Mouse (Mus musculus) heart, adult 8-10 months (tissue): ENCODE results near the gene Snx9. TPM values are rescaled to one million over a fixed set of nuclear protein-coding genes. Genes with fewer than 3 reads are reported as not detected.

Experiments used
- DNase-seq: peaks from one replicate; pipeline ENCODE4 v3.0.0; 2022; ENCODE audit warnings: low spot score
- total RNA-seq, 4 experiments: library from RNA; stranded (reverse); gene quantifications; 2 replicates each; pipeline ENCODE4 v1.2.4; 2022

Snx9 gene
- total RNA-seq, 4 experiments from 2014 or later = 29.0 to 32.4 (median 30.3) TPM

- no peak for DNase-seq
Observed at GRCm38 (mm10) chr17:5965084-5965781, 124.1 kb downstream of the Snx9 start.

DNA sequence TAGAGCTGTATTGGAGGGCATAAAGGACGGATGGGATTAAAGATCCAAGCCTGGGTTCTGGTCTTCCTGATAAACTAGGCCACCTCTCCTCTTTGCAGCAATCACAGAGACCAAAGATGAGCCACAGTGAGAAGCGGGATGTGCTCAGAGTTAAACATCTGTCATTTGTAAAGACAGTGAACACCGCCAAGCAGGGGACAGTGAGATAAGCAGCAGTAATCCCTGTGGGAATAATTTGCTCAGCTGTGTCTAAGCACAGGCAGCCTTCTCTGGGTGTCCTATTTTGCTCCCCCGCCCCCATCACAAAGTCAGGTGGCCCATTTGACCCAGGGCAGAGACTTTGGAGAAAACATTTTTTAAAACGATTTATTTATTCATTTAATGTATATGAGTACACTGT, 125.6 kb downstream of the Snx9 start:
- DNase-seq = no peak

DNA sequence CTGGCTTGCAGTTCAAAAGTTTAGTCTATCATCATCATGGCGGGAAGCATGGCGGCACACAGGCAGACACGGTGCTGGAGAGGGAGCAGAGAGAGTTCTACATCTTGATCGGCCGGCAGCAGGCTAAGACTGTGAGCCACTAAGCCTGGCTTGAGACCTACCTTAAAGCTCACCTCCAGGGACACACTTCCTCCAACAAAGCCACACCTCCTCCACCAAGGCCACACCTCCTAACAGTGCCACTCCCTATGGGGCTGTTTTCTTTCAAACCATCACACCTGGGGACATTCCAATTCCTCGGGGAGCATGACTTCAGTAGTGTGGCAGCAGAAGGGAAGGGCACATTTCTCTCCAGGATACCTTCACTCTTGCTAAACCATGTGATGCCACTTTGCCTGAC, 127.4 kb downstream of the Snx9 start:
- DNase-seq = no peak

DNA sequence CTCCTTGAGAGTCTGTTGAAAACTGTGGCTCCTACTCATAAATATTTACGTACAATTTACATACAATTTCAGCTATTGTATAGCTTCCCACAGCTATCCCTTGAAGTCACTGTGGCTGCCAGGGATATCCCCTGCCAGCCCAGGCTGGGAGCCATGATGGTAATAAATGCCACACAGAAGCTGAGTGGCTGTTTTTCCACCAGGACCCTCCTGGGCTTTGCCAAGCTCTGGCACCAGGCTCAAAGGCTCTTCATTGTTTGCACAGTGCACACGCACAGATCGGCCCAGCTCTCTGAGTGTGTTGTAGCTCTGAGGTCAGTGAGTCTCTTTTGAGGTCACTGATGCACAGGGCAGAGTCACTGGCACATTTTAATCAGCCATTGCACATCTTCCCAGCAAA, 128.1 kb downstream of the Snx9 start:
- DNase-seq = no peak

DNA sequence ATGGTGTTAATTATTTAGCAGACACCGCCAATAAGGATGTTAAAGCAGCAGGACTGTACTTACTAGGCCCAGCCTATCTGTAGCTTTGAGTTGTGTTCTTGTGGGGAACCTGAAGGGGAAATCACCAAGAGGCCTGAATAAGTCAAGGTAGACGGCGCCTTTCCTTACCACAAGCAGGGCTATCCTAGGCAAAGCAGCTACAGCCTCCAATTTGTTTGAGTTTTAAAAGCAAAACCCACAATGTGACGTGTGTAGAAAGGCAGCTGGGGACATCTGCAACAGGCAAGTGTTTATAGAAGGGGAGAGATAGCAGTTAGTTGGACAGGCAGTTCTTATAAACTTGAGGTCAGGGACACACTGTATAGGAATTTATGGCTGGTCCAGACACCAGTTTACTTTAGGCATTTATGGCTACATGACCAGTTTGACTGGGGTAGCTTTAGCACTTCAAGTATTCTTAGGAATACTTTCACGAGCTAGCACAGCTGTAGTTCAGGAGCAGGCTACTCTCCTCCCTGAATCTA, 129.2 kb downstream of the Snx9 start:
- no peak for DNase-seq

DNA sequence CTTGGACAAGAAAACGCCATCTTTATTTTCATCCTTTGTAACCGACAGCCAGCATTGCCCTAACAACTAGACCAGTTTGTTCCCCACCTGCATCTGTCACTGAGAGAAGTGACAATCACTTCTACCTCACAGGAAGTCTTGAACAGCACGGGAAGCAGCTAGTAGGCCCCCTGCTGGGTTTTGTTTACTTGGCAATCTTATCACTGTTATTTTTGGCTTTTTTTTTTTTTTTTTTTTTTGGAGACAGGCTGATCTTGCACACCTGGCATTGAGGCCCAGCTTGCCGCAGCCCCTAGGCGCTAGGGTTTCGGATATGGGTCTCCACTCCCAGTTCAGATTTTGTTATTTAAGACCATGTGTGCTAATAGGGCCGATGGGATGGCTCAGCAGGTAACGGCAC, 132.4 kb downstream of the Snx9 start:
- no peak for DNase-seq

DNA sequence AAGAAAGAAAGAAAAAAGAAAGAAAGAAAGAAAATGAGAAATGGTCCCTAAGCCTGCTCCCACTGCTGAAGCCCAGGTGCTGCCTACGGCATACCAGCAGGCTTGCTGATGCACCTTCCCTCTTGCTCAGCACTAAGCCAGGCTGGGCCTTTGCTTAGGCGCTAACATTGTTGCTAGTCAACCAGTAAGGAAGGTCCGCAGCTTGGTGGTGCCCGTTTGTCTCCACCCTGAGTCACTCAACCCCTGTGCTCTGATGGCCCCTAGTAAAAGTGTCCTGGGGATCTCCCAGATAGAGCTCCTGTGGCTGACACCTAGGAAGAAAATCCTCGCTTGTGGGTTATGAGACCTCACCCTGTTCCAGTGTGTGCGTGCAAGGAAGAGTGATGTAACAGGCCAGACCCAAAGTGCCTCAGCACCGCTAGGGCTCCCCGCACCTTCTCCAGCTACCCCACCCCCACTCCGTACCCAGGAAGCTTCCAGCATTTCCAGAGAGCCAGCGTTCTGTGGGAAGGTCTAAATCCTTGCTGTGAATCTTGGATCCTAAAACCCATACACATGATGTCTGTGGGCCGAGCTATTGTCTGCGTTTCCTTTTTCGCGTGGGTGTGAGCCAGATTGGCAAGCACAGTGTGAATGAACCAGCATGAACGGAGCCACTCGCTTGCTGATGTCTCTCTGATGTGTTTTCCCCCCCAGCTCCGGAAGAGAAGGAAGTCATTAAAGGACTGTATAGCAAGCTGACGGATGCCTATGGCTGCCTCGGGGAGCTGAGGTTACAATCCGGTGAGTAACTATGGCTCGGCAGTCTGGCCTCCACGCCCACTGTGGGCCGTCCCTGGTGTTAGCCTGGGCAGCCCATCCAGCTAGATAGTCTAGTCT, 134.2 kb downstream of the Snx9 start:
- DNase-seq = peak; percentile 77

GRCm38 (mm10) chr17:5976221-5977055, 135.3 kb downstream of the Snx9 start:
- no peak for DNase-seq

DNA sequence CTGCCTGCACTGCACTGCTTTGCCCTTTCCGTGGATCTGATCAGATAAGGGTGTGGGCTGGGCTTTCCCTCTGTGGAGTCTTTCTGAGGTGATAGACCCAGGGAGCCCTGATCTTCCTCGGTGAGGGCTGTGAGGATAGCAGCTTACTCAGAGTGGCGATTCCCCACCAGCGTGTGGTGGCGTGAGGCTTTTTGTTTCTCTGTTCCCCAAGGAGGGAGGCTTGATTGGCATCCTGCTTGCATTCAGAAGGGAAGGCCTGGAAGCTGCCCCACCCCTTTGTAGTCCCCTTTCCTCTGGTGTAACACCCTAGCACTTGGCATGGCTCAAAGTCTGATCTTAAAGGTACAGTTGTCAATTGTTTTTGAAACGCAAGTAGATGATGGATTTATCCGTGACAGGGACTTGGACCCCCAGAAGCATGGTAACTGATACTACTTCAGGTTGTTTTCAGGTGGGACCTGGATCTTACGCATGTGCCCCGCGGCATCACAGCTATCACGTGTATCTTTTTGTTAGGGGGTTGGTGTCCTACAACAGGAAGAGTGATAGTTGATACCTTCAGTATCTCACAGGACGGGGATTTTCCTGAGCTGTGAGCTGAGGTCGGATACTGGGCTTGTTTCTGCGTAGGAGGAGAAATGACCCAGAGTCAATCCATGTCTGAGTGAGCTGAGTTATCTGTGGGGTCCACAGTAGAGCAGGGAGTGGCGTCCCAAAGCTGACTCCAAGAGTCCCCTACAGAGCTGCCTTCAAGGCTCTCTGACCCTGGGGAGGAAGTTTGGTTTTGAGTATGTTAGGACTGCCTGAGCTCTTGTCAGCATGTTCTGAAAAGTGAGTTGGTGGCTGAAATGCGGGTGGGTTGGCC, 136.2 kb downstream of the Snx9 start:
- peak; percentile 78 for DNase-seq

- DNase-seq = no peak
Observed at GRCm38 (mm10) chr17:5977921-5978504, 136.9 kb downstream of the Snx9 start.

DNA sequence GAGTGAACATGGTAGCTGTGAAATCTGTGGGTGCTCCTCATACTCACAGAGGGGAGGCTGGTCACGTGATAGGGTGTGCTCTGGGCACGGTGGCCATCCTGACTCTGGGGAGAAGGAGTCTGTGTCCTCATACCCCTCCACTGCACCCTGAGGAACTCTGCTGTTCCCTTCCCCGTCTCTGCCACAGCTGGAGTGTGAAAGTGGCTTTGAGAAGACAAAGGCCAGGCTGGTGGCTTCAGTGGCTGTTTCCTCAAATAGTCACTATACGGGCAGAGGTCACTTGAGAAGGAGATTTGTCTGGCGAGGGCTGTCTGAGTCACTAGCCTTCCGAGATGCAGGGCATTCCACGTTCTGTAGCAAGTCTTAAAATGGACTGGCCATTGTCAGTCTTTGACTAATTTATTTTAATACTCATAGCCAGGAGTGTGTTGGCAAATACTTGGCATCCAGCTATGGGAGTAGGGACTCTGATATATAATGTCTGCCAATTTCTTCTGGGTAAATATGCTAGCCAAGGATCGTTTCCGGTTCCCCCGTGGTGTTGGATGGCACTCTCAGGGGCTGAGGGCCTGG, 137.5 kb downstream of the Snx9 start:
- no peak for DNase-seq

- no peak for DNase-seq
Observed at GRCm38 (mm10) chr17:5980860-5981259, 139.7 kb downstream of the Snx9 start.

Other genes with a start within 250 kb of the Snx9 start
- gene Synj2, start 100.0 kb downstream of the Snx9 start, total RNA-seq = 10 to 100 TPM; 59.2 to 67.8 (median 64.1) TPM
- gene Serac1, start 238.4 kb downstream of the Snx9 start, total RNA-seq = 1 to 10 TPM; 6.2 to 8.3 (median 6.7) TPM
- 10 to 100 TPM; 58.4 to 70.5 (median 62.3) TPM for gene Gtf2h5, start 238.5 kb downstream of the Snx9 start, total RNA-seq